Mouse (Mus musculus) MEL (cell line): ENCODE measurements around the gene Reln. TPM values are rescaled to one million over a fixed set of nuclear protein-coding genes. Genes with fewer than 3 reads are reported as not detected.

Experiments
- DNase-seq: peaks from one replicate; pipeline ENCODE4 v3.0.0; 2011; ENCODE audit warnings: low read depth, low spot score
- H3K27ac ChIP-seq: 2 replicates; pipeline ENCODE4 v1.5.1; 2012; ENCODE audit warnings: low read depth, mild to moderate bottlenecking, control low read depth, low read length, moderate library complexity; ENCODE audit not compliant: control insufficient read depth
- H3K27me3 ChIP-seq, 2 experiments: fragments of 150-350 bp in 1 of 2; sonication (generic) in 1 of 2; 2 replicates each; pipeline ENCODE4 v1.6.1; 2012; ENCODE audit warnings: low read length in 2 of 2, mild to moderate bottlenecking in 2 of 2, improper control_type of control experiment in 1 of 2, moderate library complexity in 1 of 2; ENCODE audit not compliant: insufficient read depth in 2 of 2, control insufficient read depth in 1 of 2
- H3K36me3 ChIP-seq, 2 experiments: 2 replicates each; pipeline ENCODE4 v1.6.1; 2012 to 2014; ENCODE audit warnings: low read length in 2 of 2, improper control_type of control experiment in 1 of 2, inconsistent platforms in 1 of 2, mild to moderate bottlenecking in 1 of 2; ENCODE audit not compliant: insufficient read depth in 2 of 2, control insufficient read depth in 1 of 2
- H3K4me1 ChIP-seq, 2 experiments: fragments of 150-350 bp in 1 of 2; sonication (generic) in 1 of 2; 2 replicates each; pipeline ENCODE4 v1.6.1; 2012; ENCODE audit warnings: low read length in 2 of 2, improper control_type of control experiment in 1 of 2, mild to moderate bottlenecking in 1 of 2; ENCODE audit not compliant: insufficient read depth in 2 of 2, control insufficient read depth in 1 of 2
- H3K4me3 ChIP-seq, 2 experiments: fragments of 150-350 bp in 1 of 2; sonication (generic) in 1 of 2; 2 replicates each; pipeline ENCODE4 v1.5.1; 2012; ENCODE audit warnings: low read depth in 2 of 2, low read length in 2 of 2, mild to moderate bottlenecking in 2 of 2, moderate library complexity in 2 of 2, control low read depth in 1 of 2, improper control_type of control experiment in 1 of 2; ENCODE audit not compliant: control insufficient read depth in 1 of 2, insufficient read depth in 1 of 2
- H3K79me2 ChIP-seq: 2 replicates; pipeline ENCODE4 v1.6.1; 2012; ENCODE audit warnings: mild to moderate bottlenecking, low read length, moderate library complexity; ENCODE audit not compliant: control insufficient read depth, poor library complexity, insufficient read depth
- H3K9ac ChIP-seq: 2 replicates; pipeline ENCODE4 v1.6.1; 2012; ENCODE audit warnings: low read depth, mild to moderate bottlenecking, control low read depth, low read length, moderate library complexity; ENCODE audit not compliant: control insufficient read depth, poor library complexity, severe bottlenecking
- H3K9me3 ChIP-seq: fragments of 150-350 bp; sonication (generic); replicated peaks from 2 replicates; pipeline ENCODE4 v1.6.1; 2012; ENCODE audit warnings: mild to moderate bottlenecking, low read length, improper control_type of control experiment, moderate library complexity; ENCODE audit not compliant: insufficient read depth
- CHD1 ChIP-seq: IDR thresholded peaks from 2 replicates; pipeline ENCODE4 v1.6.1; 2012; ENCODE audit warnings: low read depth, mild to moderate bottlenecking, inconsistent platforms, low read length, improper control_type of control experiment
- ELF1 ChIP-seq: IDR thresholded peaks from 2 replicates; pipeline ENCODE4 v1.6.1; 2014; ENCODE audit warnings: low read depth, mild to moderate bottlenecking, inconsistent platforms, low read length, improper control_type of control experiment, moderate library complexity
- ETS1 ChIP-seq: IDR thresholded peaks from 2 replicates; pipeline ENCODE4 v1.6.1; 2012; ENCODE audit warnings: low read depth, mild to moderate bottlenecking, inconsistent platforms, low read length, improper control_type of control experiment, moderate library complexity
- KAT2A ChIP-seq: conservative IDR thresholded peaks from 2 replicates; pipeline ENCODE4 v1.6.1; 2012; ENCODE audit warnings: low read depth, low read length, improper control_type of control experiment, inconsistent platforms
- MAFK ChIP-seq: IDR thresholded peaks from 2 replicates; pipeline ENCODE4 v1.6.1; 2011; ENCODE audit warnings: low read depth, mild to moderate bottlenecking, low read length, improper control_type of control experiment, borderline replicate concordance
- MAX ChIP-seq: IDR thresholded peaks from 2 replicates; pipeline ENCODE4 v1.6.1; 2011; ENCODE audit warnings: low read length, improper control_type of control experiment
- MAZ ChIP-seq: IDR thresholded peaks from 2 replicates; pipeline ENCODE4 v1.6.1; 2012; ENCODE audit warnings: low read depth, mild to moderate bottlenecking, inconsistent platforms, low read length, improper control_type of control experiment
- MXI1 ChIP-seq: IDR thresholded peaks from 2 replicates; pipeline ENCODE4 v1.6.1; 2011; ENCODE audit warnings: mild to moderate bottlenecking, low read depth, low read length, improper control_type of control experiment
- MYC ChIP-seq: IDR thresholded peaks from 2 replicates; pipeline ENCODE4 v1.6.1; 2011; ENCODE audit warnings: low read depth, mild to moderate bottlenecking, low read length, improper control_type of control experiment, moderate library complexity
- NRF1 ChIP-seq: IDR thresholded peaks from 2 replicates; pipeline ENCODE4 v1.6.1; 2014; ENCODE audit warnings: low read depth, mild to moderate bottlenecking, inconsistent platforms, low read length, improper control_type of control experiment, moderate library complexity; ENCODE audit not compliant: poor library complexity, insufficient read depth, severe bottlenecking
- POLR2AphosphoS2 ChIP-seq: IDR thresholded peaks from 2 replicates; pipeline ENCODE4 v1.6.1; 2011; ENCODE audit warnings: low read length, improper control_type of control experiment
- TBP ChIP-seq: IDR thresholded peaks from 2 replicates; pipeline ENCODE4 v1.8.0; 2011; ENCODE audit warnings: low read depth, low read length, improper control_type of control experiment
- TCF12 ChIP-seq: IDR thresholded peaks from 2 replicates; pipeline ENCODE4 v1.6.1; 2014; ENCODE audit warnings: low read depth, mild to moderate bottlenecking, inconsistent platforms, low read length, improper control_type of control experiment, moderate library complexity
- UBTF ChIP-seq: IDR thresholded peaks from 2 replicates; pipeline ENCODE4 v1.6.1; 2012; ENCODE audit warnings: low read depth, mild to moderate bottlenecking, inconsistent platforms, low read length, improper control_type of control experiment, moderate library complexity, borderline replicate concordance; ENCODE audit not compliant: insufficient read depth
- ZKSCAN1 ChIP-seq: IDR thresholded peaks from 2 replicates; pipeline ENCODE4 v1.6.1; 2012; ENCODE audit warnings: low read depth, mild to moderate bottlenecking, inconsistent platforms, low read length, improper control_type of control experiment, moderate library complexity
- polyA plus RNA-seq, 2 experiments: library from polyadenylated mRNA; stranded (reverse) in 1 of 2; unstranded in 1 of 2; fragments of >175 nt in 1 of 2; fragments of >200 nt in 1 of 2; gene quantifications; 2 replicates each; pipeline versions ENCODE4 v1.2.1 to v1.2.4; 2012; ENCODE audit warnings: low replicate concordance in 2 of 2, low read depth in 1 of 2; ENCODE audit not compliant: insufficient read length in 2 of 2, insufficient read depth in 1 of 2, missing spikeins in 1 of 2
- total RNA-seq: library from RNA; depleted of rRNA; stranded (reverse); fragments of 300-350 nt; gene quantifications from 2 replicates; pipeline ENCODE4 v1.2.3, GENCODE M21; 2012

Reln gene
- total and polyA plus RNA-seq, 3 experiments = not detected

- Histone ChIP-seq H3K36me3 (no peaks in the 10 kb centered on the region), H3K79me2 (no peaks in the 10 kb centered on the region), H3K27me3 (no peaks in the 10 kb centered on the region), H3K9ac (no peak overlapping the region), H3K4me3 (no peak overlapping the region), H3K27ac (no peak overlapping the region), H3K4me1 (no peaks in the 10 kb centered on the region), H3K9me3 (no peaks in the 10 kb centered on the region)
- TF ChIP-seq MAZ (no peak), ETS1 (no peak), MXI1 (no peak), KAT2A (no peak), NRF1 (no peak), ELF1 (no peak), TBP (no peak), MAX (no peak), MAFK (no peak), MYC (no peak)
- no peak for DNase-seq
Observed at GRCm38 (mm10) chr5:22279201-22279600, 65.3 kb downstream of the Reln start.

- H3K27ac ChIP-seq = no peak overlapping the region
- DNase-seq = no peak
- no peaks in the 10 kb centered on the region for H3K4me1 ChIP-seq
- no peak for TF ChIP-seq MXI1
- no peak for TF ChIP-seq ETS1
- TF ChIP-seq TCF12 = no peak
- no peak for TF ChIP-seq CHD1
- no peak for TF ChIP-seq UBTF
- no peak for TF ChIP-seq MYC
- no peak for TF ChIP-seq ZKSCAN1
- TF ChIP-seq POLR2AphosphoS2 = no peak
- no peak for TF ChIP-seq MAX
- TF ChIP-seq KAT2A = no peak
- no peak overlapping the region for H3K4me3 ChIP-seq
- H3K9ac ChIP-seq = no peak overlapping the region
- no peaks in the 10 kb centered on the region for H3K36me3 ChIP-seq
- no peaks in the 10 kb centered on the region for H3K27me3 ChIP-seq
- no peaks in the 10 kb centered on the region for H3K79me2 ChIP-seq
- no peaks in the 10 kb centered on the region for H3K9me3 ChIP-seq
Observed at GRCm38 (mm10) chr5:22274134-22274533, 70.4 kb downstream of the Reln start.
